Mouse (Mus musculus) forebrain, embryonic 10.5 days (tissue): ENCODE measurements at regions not wholly inside any gene's neighbourhood (a gene's known extent, or its start where the extent isn't known, plus 50 kb on each side); places are given as distances from the start of the nearest gene placed in this dataset.

ENCODE experiments used
- DNase-seq: peaks from one replicate; pipeline ENCODE4 v3.0.0-alpha.2; 2017; ENCODE audit warnings: low spot score; ENCODE audit errors: extremely low spot score
- H3K27ac ChIP-seq: fragments of 300-500 bp; sonication (generic); 2 replicates; pipeline ENCODE4 v1.5.1; 2016; ENCODE audit warnings: mild to moderate bottlenecking
- H3K27me3 ChIP-seq: fragments of 300-500 bp; sonication (generic); 2 replicates; pipeline ENCODE4 v1.6.1; 2016; ENCODE audit warnings: mild to moderate bottlenecking; ENCODE audit not compliant: poor library complexity, severe bottlenecking
- H3K36me3 ChIP-seq: fragments of 300-500 bp; sonication (generic); replicated peaks from 2 replicates; pipeline ENCODE4 v1.6.1; 2016; ENCODE audit warnings: mild to moderate bottlenecking, moderate library complexity
- H3K4me1 ChIP-seq: fragments of 300-500 bp; sonication (generic); 2 replicates; pipeline ENCODE4 v1.6.1; 2016
- H3K4me3 ChIP-seq: fragments of 300-500 bp; sonication (generic); 2 replicates; pipeline ENCODE4 v1.5.1; 2016; ENCODE audit warnings: mild to moderate bottlenecking, moderate library complexity
- H3K9me3 ChIP-seq: fragments of 300-500 bp; sonication (generic); 2 replicates; pipeline ENCODE4 v1.6.1; 2016; ENCODE audit warnings: mild to moderate bottlenecking, moderate library complexity
- WGBS: fragments of 180-500 bp; shearing (Covaris S2); methylation state at CpG from one replicate; pipeline ENCODE4 v1.1.7; 2016; 5-methylcytosine and 5-hydroxymethylcytosine counted together

DNA sequence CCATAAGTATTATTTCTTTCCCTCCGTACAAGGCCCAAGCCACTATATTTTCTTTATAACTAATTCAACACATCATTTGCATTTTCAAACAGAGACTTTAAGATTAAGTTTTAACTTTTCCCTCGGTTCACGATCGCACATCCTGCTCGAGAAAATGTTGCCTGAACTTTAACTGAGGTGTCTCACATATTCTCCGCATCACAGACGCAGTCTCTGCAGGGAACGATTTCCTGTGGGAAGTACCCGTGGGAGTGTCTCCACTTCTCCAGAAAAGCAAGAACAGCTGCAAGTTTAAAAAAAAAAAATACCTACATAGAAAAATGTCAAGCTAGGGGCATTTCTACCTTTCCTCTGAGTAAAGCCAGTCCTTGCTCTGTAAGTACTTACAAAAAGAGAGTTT is 581.2 kb downstream of the Efna5 start:
- DNase-seq = no peak
- Histone ChIP-seq H3K4me3 (no peak overlapping the region), H3K27me3 (no peaks in the 10 kb centered on the region), H3K9me3 (no peaks in the 10 kb centered on the region), H3K27ac (no peak overlapping the region), H3K36me3 (no peaks in the 10 kb centered on the region), H3K4me1 (peaks cover 6% of the 10 kb centered on the region; the same call in 1 of the 2 replicates)
- WGBS = 85% methylated on average over 9 of the region's 9 CpGs

DNA sequence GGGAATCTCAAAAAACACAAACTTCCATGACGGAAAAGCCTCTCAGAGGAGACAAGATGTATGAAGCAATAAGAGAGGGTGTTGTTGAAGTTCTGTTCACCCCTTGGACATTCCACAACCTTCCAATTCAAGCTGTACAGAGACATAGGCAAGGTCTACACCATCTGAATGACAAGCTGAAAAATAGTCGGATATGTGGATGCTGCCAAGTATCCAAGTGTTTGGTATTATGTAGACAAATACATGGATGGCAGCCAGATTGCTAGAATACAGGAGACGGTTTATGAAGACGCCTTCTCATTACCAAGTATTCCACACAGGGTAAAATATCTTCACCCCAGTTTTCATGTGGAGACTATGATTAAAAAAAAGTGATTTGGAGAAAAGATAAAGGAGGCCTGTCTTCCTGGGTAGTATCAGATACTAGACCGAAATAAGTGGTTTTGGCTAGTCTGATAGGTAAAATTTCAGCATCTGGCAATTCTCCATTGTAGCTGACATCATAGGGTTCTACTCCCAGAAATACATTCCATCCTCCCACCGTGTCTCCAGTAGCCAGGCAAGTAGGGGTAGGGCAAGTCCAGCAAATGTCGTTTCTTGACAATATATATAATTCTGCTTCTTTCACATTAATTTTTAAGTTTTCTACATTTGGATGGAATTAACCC is 583.6 kb downstream of the Efna5 start:
- Histone ChIP-seq H3K4me3 (no peak overlapping the region), H3K27me3 (no peaks in the 10 kb centered on the region), H3K36me3 (no peaks in the 10 kb centered on the region), H3K4me1 (peaks cover 6% of the 10 kb centered on the region; the same call in 1 of the 2 replicates), H3K9me3 (no peaks in the 10 kb centered on the region), H3K27ac (no peak overlapping the region)
- DNase-seq = no peak
- 92% methylated on average over 7 of the region's 7 CpGs for WGBS

DNA sequence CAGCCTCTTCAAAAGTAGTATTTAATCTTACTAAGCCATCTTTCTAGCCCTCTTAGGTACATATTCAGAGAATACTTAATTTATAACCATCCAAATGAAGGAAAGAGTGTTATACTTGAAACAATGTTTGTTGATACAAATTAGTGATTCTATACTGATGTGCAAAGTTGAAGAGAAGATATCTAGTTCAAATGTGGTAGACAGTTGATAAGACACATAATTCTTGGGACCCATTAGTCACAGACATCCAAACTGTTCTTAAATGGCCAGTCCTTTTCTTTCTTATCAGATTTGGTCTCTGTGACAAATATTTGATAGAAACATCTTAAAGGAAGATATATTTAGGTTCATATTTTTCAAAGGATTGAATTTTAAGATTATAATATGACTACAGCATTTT is 585.7 kb downstream of the Efna5 start:
- H3K27me3 ChIP-seq = no peaks in the 10 kb centered on the region
- no peak overlapping the region for H3K4me3 ChIP-seq
- no peaks in the 10 kb centered on the region for H3K36me3 ChIP-seq
- no peak for DNase-seq
- H3K4me1 ChIP-seq = peaks cover 6% of the 10 kb centered on the region; the same call in 1 of the 2 replicates
- H3K9me3 ChIP-seq = no peaks in the 10 kb centered on the region
- no peak overlapping the region for H3K27ac ChIP-seq

DNA sequence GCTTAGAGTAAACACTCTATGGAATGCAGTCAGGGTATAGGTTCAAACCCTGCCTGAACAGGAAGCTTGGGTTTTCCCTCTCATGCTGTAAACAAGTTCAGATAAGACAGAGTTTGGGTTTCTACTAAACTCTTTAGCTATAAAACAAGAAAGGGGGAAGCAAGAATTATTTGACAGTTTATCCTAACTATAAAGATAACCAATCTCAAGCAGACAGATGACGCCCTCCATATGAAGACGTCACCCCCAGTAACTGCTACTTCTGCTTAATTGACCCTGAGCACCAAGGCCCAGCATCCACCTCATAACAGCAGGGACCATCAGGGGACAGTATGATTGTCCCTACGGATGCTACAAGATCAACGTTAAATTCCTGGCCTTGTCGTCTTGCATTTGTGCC is 588.4 kb downstream of the Efna5 start:
- Histone ChIP-seq H3K4me1 (no peaks in the 10 kb centered on the region), H3K36me3 (no peaks in the 10 kb centered on the region), H3K27ac (no peak overlapping the region), H3K9me3 (no peaks in the 10 kb centered on the region), H3K27me3 (no peaks in the 10 kb centered on the region), H3K4me3 (no peak overlapping the region)
- DNase-seq = no peak
- 90% methylated on average over 5 of the region's 5 CpGs for WGBS

DNA sequence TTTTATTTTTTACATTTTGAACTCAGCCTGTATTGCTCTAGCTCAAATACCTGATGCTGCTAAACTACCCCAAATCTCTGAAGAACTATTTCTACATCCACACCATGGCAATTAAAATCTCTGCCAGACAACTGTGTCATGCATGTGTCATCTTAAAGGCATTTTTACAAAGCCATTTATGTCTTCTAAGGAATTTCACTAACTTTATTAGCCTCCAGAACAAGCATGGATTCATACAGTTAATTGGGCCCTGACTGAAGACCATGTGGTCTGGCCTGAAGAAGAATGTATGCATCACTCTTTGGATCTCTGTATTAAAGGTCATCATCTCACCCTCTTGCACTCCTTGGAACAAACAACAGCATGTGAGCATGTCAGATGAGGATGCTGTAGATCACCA is 593.5 kb downstream of the Efna5 start:
- Histone ChIP-seq H3K36me3 (no peaks in the 10 kb centered on the region), H3K27me3 (no peaks in the 10 kb centered on the region), H3K4me1 (no peaks in the 10 kb centered on the region), H3K27ac (no peak overlapping the region), H3K4me3 (no peak overlapping the region), H3K9me3 (no peaks in the 10 kb centered on the region)
- no peak for DNase-seq

DNA sequence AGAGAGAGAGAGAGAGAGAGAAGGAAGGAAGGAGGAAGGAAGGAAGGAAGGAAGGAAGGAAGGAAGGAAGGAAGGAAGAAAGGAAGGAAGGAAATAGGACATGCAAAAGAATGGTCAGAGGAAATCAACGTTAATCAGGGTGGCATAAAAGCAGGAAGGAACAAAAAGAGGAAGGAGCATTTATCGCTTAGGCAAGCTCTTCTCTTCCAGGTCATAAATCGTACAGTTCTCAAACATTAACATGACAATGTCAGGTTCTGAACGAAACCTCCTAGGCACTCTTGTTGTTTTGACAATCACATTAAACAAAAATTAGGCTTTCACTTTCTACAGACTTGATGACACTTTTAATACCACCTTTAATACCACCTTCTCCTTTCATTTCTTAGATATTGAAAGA is 594.0 kb downstream of the Efna5 start:
- no peaks in the 10 kb centered on the region for H3K27me3 ChIP-seq
- no peaks in the 10 kb centered on the region for H3K4me1 ChIP-seq
- no peak overlapping the region for H3K27ac ChIP-seq
- no peak overlapping the region for H3K4me3 ChIP-seq
- DNase-seq = no peak
- WGBS = 86% methylated on average over 4 of the region's 4 CpGs
- no peaks in the 10 kb centered on the region for H3K9me3 ChIP-seq
- no peaks in the 10 kb centered on the region for H3K36me3 ChIP-seq

DNA sequence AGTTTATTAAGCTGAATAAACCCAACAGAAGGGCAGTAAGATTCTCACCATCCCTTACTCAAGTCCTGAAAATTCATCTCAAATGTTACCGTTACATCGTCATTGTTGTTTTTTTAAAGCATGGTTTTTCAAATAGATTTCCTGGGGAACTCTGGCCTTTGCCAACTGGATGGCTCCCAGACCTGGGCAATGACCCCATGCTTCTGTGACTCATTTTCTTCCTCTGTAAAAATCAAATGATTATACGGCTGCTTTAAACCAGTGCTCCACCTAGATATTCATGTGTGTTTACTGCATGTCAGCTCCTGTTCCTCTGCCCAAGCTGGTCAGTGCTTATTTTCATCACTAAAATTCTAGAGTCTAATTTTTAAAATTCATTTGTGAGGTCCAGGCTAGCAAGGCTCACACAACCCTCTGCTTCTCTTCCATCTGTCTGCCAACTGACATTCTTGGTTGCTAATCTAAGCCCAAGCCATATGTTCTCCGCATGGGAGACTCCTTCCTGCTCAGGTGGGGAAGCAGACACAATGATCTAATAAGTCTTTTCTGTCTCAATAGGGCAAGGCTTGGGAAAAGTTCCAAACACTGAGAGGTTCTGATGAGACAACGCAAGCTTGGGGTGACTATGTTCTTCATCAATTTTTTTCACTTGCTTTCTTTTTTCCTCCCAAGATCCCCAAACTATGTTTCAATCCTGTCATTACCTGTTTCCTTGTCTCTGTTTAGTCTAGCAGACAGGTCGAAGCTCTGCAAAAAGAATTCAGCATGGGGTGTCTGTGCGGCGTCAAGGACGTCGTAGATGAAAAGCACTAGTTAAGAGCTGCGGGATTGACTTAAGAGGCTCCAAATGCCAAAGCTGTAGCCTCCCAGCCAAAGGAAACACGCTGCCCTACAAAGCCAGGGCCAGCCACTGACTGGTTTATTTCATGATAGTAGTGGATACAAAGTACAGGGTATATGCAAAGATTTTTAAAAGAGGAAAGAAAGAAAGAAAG is 594.7 kb downstream of the Efna5 start:
- WGBS = 86% methylated on average over 12 of the region's 12 CpGs

DNA sequence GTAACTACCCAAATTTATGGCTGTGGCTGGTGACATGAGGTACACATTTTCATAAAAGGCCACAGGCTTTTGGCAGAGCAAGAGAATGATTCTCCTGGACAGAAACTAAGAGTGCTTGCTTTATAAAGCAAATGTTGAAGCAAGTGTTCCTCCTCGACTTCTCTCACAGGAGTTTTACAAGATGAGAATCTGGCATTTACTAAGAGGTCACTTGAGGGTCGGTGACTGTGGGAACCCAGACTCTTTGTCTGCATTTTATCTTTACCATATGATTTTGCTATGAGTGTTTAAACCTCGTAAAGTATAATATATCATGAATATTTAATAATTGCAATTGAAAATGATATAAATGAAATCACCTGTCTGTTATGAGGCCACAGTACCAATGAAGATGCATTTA is 600.9 kb downstream of the Efna5 start:
- Histone ChIP-seq H3K4me1 (no peaks in the 10 kb centered on the region), H3K4me3 (no peak overlapping the region), H3K27ac (no peak overlapping the region), H3K36me3 (no peaks in the 10 kb centered on the region), H3K27me3 (no peaks in the 10 kb centered on the region), H3K9me3 (no peaks in the 10 kb centered on the region)
- 74% methylated on average over 3 of the region's 3 CpGs for WGBS
- DNase-seq = no peak

More for the DNA sequence above, 594.7 kb downstream of the Efna5 start:
- no peaks in the 10 kb centered on the region for H3K36me3 ChIP-seq
- no peaks in the 10 kb centered on the region for H3K9me3 ChIP-seq
- H3K4me1 ChIP-seq = no peaks in the 10 kb centered on the region
- no peaks in the 10 kb centered on the region for H3K27me3 ChIP-seq
- H3K27ac ChIP-seq = no peak overlapping the region
- H3K4me3 ChIP-seq = no peak overlapping the region
- DNase-seq = no peak

DNA sequence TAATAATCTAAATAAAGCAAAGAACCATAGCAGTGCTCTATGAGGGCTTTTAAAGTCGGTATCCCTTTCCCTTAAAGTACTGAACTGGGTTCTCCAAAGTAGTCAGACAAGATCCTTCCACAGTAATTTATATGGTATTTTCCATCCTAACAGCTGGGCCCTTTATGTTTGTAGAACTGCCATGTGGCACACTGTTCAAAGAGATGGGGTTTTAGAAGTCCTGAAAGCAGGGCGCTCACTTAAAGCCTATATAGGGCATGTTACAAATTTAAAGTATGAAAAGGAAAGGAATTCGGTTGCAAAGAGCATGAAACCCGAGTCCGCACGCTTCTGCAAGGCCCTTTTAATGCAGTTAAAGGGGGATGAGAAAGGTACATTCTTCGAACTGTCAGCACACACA is 609.7 kb downstream of the Efna5 start:
- H3K27me3 ChIP-seq = no peaks in the 10 kb centered on the region
- H3K9me3 ChIP-seq = no peaks in the 10 kb centered on the region
- H3K4me1 ChIP-seq = no peaks in the 10 kb centered on the region
- no peak for DNase-seq
- WGBS = 77% methylated on average over 7 of the region's 7 CpGs
- H3K4me3 ChIP-seq = no peak overlapping the region
- H3K27ac ChIP-seq = no peak overlapping the region
- no peaks in the 10 kb centered on the region for H3K36me3 ChIP-seq

DNA sequence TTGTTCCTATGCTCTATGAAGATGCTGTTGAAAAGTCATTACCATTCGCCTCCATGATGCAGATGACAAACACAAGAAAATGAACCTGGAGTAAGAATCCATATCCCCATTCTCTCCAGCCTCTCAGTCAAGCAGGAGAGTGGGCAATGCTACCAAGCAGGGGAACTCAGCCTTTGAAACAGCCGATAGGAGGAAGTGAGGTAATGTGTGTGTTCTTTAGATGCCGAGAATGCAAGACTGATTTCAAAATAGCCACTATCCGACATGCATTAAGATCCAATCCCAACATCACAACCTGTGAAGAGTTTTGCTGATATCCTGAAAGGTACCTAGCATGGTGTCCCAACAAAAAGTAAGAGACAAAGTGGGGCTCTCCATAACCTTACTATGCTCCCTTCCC is 611.8 kb downstream of the Efna5 start:
- no peak for DNase-seq
- Histone ChIP-seq H3K27ac (no peak overlapping the region), H3K36me3 (no peaks in the 10 kb centered on the region), H3K4me1 (no peaks in the 10 kb centered on the region), H3K4me3 (no peak overlapping the region), H3K27me3 (no peaks in the 10 kb centered on the region), H3K9me3 (no peaks in the 10 kb centered on the region)
- WGBS = 94% methylated on average over 4 of the region's 4 CpGs

DNA sequence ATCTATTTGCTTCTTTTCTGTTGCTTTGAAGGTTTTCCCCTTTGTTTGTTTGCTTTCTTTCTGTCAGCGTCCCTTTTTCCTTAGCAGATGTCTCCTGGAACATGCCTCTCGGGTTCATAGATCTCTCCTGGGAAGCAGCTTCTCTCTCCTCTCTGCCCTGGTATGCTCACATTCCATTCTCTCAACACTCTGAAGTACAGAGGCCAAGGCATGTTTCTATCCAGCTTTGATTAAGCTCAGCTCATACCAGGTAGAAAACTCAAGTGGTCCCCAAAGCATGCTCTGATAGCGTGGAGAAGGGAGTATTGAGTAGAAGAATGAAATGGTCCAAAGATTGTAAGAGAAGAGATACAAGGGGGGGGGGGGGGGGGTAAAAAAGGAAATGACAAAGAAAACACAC is 627.7 kb downstream of the Efna5 start:
- Histone ChIP-seq H3K4me1 (0 out of 2 replicates have a peak, but pooled peaks cover 3% of the 10 kb centered on the region), H3K4me3 (no peak overlapping the region), H3K27ac (no peak overlapping the region), H3K9me3 (no peaks in the 10 kb centered on the region), H3K36me3 (no peaks in the 10 kb centered on the region), H3K27me3 (no peaks in the 10 kb centered on the region)
- DNase-seq = no peak
- WGBS = 62% methylated on average over 3 of the region's 3 CpGs

DNA sequence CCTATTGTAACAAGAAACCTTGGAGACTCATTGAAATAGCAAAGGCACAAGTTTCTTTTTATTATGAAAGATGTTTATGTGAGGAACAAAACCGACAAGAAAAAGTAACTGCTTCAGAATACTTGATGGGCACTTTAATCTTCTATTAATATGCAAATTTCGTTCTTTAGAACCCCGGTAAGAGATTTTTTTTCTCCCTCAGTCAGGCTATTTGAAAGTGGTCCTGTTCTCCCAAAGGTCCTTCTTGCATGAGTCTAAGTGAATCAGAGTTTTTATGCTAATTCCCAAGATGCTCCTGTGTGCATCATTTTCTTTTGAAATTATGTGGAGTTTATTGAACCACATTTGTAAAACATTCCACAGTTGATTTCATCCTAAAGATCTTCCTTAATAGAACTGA is 633.1 kb downstream of the Efna5 start:
- no peak overlapping the region for H3K4me3 ChIP-seq
- H3K27me3 ChIP-seq = no peaks in the 10 kb centered on the region
- 20% methylated on average over 3 of the region's 3 CpGs for WGBS
- H3K4me1 ChIP-seq = peaks cover 25% of the 10 kb centered on the region
- no peaks in the 10 kb centered on the region for H3K9me3 ChIP-seq
- no peak for DNase-seq
- no peaks in the 10 kb centered on the region for H3K36me3 ChIP-seq
- H3K27ac ChIP-seq = no peak overlapping the region

DNA sequence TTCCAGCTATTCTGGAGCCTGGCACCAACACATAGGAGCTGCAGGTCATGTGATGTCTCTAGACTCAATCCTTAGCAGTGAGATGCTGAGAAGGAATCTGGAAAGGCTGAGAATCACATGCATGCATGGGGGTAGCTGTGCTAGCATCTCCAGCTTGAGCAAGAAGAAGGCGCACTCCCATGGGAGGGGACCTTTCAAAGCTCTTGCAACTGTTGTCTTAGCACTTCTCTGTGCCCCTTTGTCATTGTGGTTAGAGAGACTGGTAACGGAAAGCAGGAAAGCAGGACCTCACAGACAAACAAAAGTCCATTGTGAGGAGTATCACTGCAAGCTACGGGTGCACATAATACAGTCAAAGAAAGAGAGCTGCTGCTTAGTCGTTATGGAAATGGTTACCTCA is 634.5 kb downstream of the Efna5 start:
- H3K27ac ChIP-seq = 0 out of 2 replicates have a peak overlapping the region, but pooled peaks have one; percentile 44
- no peak for DNase-seq

More for the DNA sequence above, 634.5 kb downstream of the Efna5 start:
- no peaks in the 10 kb centered on the region for H3K9me3 ChIP-seq
- no peak overlapping the region for H3K4me3 ChIP-seq
- no peaks in the 10 kb centered on the region for H3K36me3 ChIP-seq
- WGBS = 19% methylated on average over 4 of the region's 4 CpGs
- no peaks in the 10 kb centered on the region for H3K27me3 ChIP-seq
- H3K4me1 ChIP-seq = peaks cover 25% of the 10 kb centered on the region
